Mouse (Mus musculus): ENCODE measurements around the gene Mettl9.
A peak's percentile ranks its signal among the peaks of the same experiment; 100 is the strongest.

Gene Mettl9

GRCm38 (mm10) chr7:121111321-121111720, 77.1 kb downstream of the Mettl9 start:
- DNase-seq = no peak

GRCm38 (mm10) chr7:121111762-121112161, 77.5 kb downstream of the Mettl9 start:
- no peak for DNase-seq

GRCm38 (mm10) chr7:121120143-121120818, 86.0 kb downstream of the Mettl9 start:
- peak; percentile 77 to 84 for DNase-seq

Measured in cerebellum, adult 18-20 months (tissue).